Mouse (Mus musculus) cerebellum, postnatal 14 days (tissue): ENCODE results near the gene Utrn.

Experiments
- DNase-seq, 2 experiments: peaks; one replicate each; pipeline ENCODE4 v3.0.0; 2021; ENCODE audit warnings: mixed read lengths in 2 of 2

The Utrn gene

GRCm38 (mm10) chr10:12868189-12869028 is 756 bp downstream of the Utrn start:
- DNase-seq: peak; percentile 53 to 58

- no peak for DNase-seq
Observed at GRCm38 (mm10) chr10:12867733-12868188, 1.4 kb downstream of the Utrn start.

GRCm38 (mm10) chr10:12866971-12867732 is 2.0 kb downstream of the Utrn start:
- DNase-seq: peak; percentile 24 to 27

GRCm38 (mm10) chr10:12865201-12865600 is 4.0 kb downstream of the Utrn start:
- DNase-seq: peak in 1 of 2 experiments; percentile 32

GRCm38 (mm10) chr10:12863581-12863980 is 5.6 kb downstream of the Utrn start:
- no peak for DNase-seq

- no peak for DNase-seq
Observed at GRCm38 (mm10) chr10:12862047-12862446, 7.1 kb downstream of the Utrn start.

- no peak for DNase-seq
Observed at GRCm38 (mm10) chr10:12861381-12861780, 7.8 kb downstream of the Utrn start.

GRCm38 (mm10) chr10:12860765-12861164 is 8.4 kb downstream of the Utrn start:
- no peak for DNase-seq

GRCm38 (mm10) chr10:12860331-12860730 is 8.8 kb downstream of the Utrn start:
- DNase-seq: no peak

GRCm38 (mm10) chr10:12858017-12858416 is 11.1 kb downstream of the Utrn start:
- DNase-seq: no peak

GRCm38 (mm10) chr10:12854298-12854697 is 14.9 kb downstream of the Utrn start:
- peak; percentile 52 to 72 for DNase-seq

- DNase-seq: peak; percentile 51 to 52
Observed at GRCm38 (mm10) chr10:12853776-12854175, 15.4 kb downstream of the Utrn start.

GRCm38 (mm10) chr10:12853196-12853620 is 16.0 kb downstream of the Utrn start:
- DNase-seq: no peak

GRCm38 (mm10) chr10:12852416-12853195 is 16.6 kb downstream of the Utrn start:
- no peak for DNase-seq

GRCm38 (mm10) chr10:12850781-12851471 is 18.2 kb downstream of the Utrn start:
- DNase-seq: no peak

GRCm38 (mm10) chr10:12848322-12849108 is 20.6 kb downstream of the Utrn start:
- DNase-seq: no peak

- no peak for DNase-seq
Observed at GRCm38 (mm10) chr10:12842543-12842942, 26.6 kb downstream of the Utrn start.

- DNase-seq: no peak
Observed at GRCm38 (mm10) chr10:12841497-12841896, 27.7 kb downstream of the Utrn start.

GRCm38 (mm10) chr10:12837636-12838035 is 31.5 kb downstream of the Utrn start:
- DNase-seq: peak in 1 of 2 experiments; percentile 27

GRCm38 (mm10) chr10:12836048-12836816 is 32.9 kb downstream of the Utrn start:
- DNase-seq: no peak

GRCm38 (mm10) chr10:12834215-12834614 is 35.0 kb downstream of the Utrn start:
- no peak for DNase-seq
